Mouse (Mus musculus) midbrain, embryonic 10.5 days (tissue): ENCODE measurements around the gene Tapbp. TPM values are rescaled to one million over a fixed set of nuclear protein-coding genes. Genes with fewer than 3 reads are reported as not detected.
"Not testable (repeated sequence)": the region's sequence is repeated elsewhere in the genome, so short reads cannot be mapped to it uniquely, and the experiment has no call there.

ENCODE experiments used
- DNase-seq: peaks from one replicate; pipeline ENCODE4 v3.0.0-alpha.2; 2017; ENCODE audit warnings: low spot score
- H3K27ac ChIP-seq: fragments of 300-500 bp; sonication (generic); replicated peaks from 2 replicates; pipeline ENCODE4 v1.5.1; 2016; ENCODE audit warnings: mild to moderate bottlenecking
- H3K27me3 ChIP-seq: fragments of 300-500 bp; sonication (generic); 2 replicates; pipeline ENCODE4 v1.6.1; 2016; ENCODE audit warnings: low read depth, mild to moderate bottlenecking; ENCODE audit not compliant: poor library complexity, severe bottlenecking
- H3K36me3 ChIP-seq: fragments of 300-500 bp; sonication (generic); 2 replicates; pipeline ENCODE4 v1.6.1; 2016; ENCODE audit warnings: mild to moderate bottlenecking, moderate library complexity
- H3K4me1 ChIP-seq: fragments of 300-500 bp; sonication (generic); 2 replicates; pipeline ENCODE4 v1.6.1; 2016
- H3K4me3 ChIP-seq: fragments of 300-500 bp; sonication (generic); 2 replicates; pipeline ENCODE4 v1.5.1; 2016; ENCODE audit warnings: mild to moderate bottlenecking, moderate library complexity
- H3K9me3 ChIP-seq: fragments of 300-500 bp; sonication (generic); replicated peaks from 2 replicates; pipeline ENCODE4 v1.6.1; 2016; ENCODE audit warnings: mild to moderate bottlenecking
- WGBS: fragments of 180-500 bp; shearing (Covaris S2); methylation state at CpG from one replicate; pipeline ENCODE4 v1.1.7; 2016; 5-methylcytosine and 5-hydroxymethylcytosine counted together
- polyA plus RNA-seq: library from polyadenylated mRNA; unstranded; fragments of >200 nt; fragmentation: Nextera tagmentation; extraction: Ambion mirVana; gene quantifications from 2 replicates; pipeline ENCODE4 v1.2.1, GENCODE M21; 2016

Gene Tapbp
- polyA plus RNA-seq, 1 experiment from 2014 or later = 14.9 TPM

DNA sequence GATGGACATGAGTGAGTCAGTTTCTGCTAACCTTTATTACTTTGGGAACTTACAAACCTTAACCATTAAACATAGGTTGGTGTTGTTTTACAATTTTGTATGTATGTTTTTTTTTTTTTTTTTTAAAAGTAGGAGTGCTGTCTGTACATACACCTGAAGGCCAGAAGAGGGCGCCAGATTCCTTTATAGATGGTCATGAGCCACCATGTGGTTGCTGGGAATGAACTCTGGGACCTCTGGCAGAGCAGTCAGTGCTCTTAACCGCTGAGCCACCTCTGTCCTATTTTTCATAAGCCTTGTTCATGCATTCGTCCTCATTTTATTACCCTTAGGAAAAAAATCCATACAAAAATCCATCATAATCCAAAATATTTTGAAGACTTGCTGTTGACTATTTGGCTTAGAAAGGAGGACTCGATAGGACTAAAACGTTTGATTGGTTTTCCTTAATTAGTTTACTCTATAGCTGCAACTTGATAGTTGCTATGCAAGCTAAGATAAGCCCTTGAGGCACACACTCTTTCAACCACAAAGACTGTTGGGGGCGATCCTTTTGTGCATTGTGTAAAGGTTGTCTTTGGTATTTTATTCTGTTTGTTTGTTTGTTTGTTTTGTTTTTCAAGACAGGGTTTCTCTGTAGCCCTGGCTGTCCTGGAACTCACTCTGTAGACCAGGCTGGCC, 18.4 kb upstream of the Tapbp start:
- Histone ChIP-seq H3K4me3 (no peak overlapping the region), H3K27ac (no peak overlapping the region), H3K9me3 (no peaks in the 10 kb centered on the region), H3K36me3 (no peaks in the 10 kb centered on the region), H3K4me1 (no peaks in the 10 kb centered on the region), H3K27me3 (no peaks in the 10 kb centered on the region)
- WGBS = 43% methylated on average over 6 of the region's 6 CpGs
- DNase-seq = no peak

DNA sequence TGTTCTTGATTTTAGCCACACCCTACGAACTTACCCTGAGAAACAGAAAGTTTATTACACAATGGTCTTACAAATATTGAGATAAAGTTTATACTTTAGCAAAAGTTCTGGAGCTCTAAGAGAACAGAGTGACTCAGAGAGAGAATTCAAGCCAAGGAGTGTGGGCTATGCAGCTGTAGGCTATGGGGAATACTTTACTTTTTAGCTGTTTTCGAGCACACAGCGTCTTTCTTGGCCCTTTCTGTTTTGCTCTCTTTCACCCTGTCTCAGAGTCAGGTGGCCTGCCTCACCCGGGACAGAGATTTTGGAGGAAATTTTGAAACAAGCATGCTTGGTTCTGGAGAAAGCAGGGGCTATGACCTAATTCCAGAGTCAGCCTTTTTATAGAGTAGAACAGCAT, 17.5 kb upstream of the Tapbp start:
- WGBS = 92% methylated on average over 4 of the region's 4 CpGs
- not testable (repeated sequence) for H3K4me1 ChIP-seq, H3K27me3 ChIP-seq, H3K36me3 ChIP-seq, DNase-seq, H3K27ac ChIP-seq, H3K4me3 ChIP-seq, H3K9me3 ChIP-seq

DNA sequence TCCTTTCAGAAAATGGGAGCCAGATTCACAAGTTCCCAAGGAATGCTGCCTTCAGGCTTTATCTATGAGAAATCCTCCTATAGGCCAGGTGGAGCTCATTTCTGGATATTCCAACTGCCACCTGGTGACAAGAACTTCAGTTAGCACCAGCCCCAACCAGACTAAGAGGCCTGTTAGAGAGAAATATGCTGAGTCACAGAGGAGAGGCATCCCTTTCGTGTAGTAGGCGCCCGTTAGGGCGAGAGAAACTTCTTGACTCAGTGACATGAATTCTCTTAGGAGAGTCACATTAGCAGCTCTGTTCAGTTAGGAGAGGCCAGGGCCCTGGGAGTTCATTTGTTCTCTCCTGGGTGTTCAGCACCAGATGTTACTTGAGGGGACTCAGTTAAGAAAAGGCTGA, 16.1 kb upstream of the Tapbp start:
- WGBS = 87% methylated on average over 4 of the region's 4 CpGs
- no peak overlapping the region for H3K27ac ChIP-seq
- H3K9me3 ChIP-seq = no peaks in the 10 kb centered on the region
- no peak for DNase-seq
- peaks cover under 1% of the 10 kb centered on the region; the same call in 1 of the 2 replicates for H3K4me1 ChIP-seq
- H3K4me3 ChIP-seq = no peak overlapping the region
- no peaks in the 10 kb centered on the region for H3K27me3 ChIP-seq
- H3K36me3 ChIP-seq = no peaks in the 10 kb centered on the region

DNA sequence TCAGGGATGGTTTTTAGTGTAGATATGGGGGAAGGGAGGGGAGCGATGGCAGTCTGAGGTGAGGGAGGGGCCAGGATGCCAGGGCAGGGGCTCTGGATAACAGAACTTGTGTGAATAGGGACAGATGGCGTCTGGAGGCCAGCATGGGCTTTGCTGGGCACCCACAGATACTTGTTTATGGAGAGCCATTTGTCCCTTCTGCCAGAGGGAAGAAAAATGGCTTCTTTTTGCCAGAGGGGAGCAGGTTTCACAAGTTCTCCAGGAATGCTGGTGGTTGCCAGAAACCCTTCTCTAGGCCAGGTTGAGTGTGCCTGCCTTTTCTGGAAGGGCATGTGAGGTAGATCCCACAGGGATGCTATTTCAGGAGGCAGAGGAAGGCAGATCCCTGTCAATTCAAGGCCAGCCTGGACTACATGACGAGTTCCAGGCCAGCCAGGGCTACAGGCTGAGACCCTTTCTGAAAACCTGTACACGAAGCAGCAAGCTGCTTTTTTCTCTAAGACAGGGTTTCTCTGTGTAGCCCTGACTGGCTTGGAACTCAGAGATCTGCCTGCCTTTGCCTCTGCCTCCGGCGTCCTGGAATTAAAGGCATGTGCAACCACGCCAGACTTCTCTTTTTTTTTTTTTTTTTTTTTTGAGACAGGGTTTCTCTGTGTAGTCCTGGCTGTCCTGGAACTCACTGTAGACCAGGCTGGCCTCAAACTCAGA, 15.3 kb upstream of the Tapbp start:
- no peak overlapping the region for H3K4me3 ChIP-seq
- no peaks in the 10 kb centered on the region for H3K36me3 ChIP-seq
- 88% methylated on average over 7 of the region's 7 CpGs for WGBS
- H3K9me3 ChIP-seq = no peaks in the 10 kb centered on the region
- H3K27me3 ChIP-seq = no peaks in the 10 kb centered on the region
- H3K27ac ChIP-seq = no peak overlapping the region
- DNase-seq = no peak
- peaks cover 5% of the 10 kb centered on the region for H3K4me1 ChIP-seq

DNA sequence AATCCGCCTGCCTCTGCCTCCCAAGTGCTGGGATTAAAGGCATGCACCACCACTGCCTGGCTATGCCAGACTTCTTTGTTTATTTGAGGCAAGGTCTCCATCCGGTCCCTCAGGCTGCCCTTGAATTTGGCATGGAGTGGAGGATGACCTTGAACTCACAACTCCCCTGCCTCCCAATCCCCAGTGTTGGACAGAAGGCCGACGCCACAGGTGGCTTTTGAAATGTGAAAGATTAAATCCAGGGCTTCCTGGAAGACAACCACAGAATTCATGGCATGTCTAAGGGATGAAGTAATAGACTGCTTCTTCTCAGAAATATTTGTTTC, 14.7 kb upstream of the Tapbp start:
- no peak for DNase-seq
- H3K27me3 ChIP-seq = no peaks in the 10 kb centered on the region
- no peak overlapping the region for H3K27ac ChIP-seq
- 86% methylated on average over 4 of the region's 4 CpGs for WGBS
- no peaks in the 10 kb centered on the region for H3K36me3 ChIP-seq
- no peaks in the 10 kb centered on the region for H3K9me3 ChIP-seq
- H3K4me1 ChIP-seq = peaks cover 5% of the 10 kb centered on the region
- no peak overlapping the region for H3K4me3 ChIP-seq

DNA sequence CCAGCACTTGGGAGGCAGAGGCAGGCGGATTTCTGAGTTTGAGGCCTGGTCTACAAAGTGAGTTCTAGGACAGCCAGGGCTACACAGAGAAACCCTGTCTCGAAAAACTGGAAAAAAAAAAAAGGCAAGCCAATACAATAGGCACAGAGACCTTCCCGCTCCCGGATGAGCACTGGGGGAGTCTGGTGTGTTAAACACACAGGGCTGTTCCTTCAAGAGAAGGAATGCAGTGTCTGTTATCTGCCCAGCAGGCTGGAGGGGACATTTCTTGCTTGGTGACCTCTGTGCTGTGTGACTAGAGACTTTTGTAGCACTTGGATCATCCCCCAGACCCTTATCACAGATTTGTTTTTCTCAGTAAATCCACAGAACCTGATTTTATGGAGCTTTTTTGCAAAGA, 14.0 kb upstream of the Tapbp start:
- Histone ChIP-seq H3K9me3 (no peaks in the 10 kb centered on the region), H3K27me3 (peaks cover 1% of the 10 kb centered on the region; the same call in 1 of the 2 replicates), H3K36me3 (no peaks in the 10 kb centered on the region), H3K4me1 (peaks cover 5% of the 10 kb centered on the region), H3K27ac (no peak overlapping the region), H3K4me3 (no peak overlapping the region)
- DNase-seq = no peak
- WGBS = 87% methylated on average over 4 of the region's 4 CpGs

DNA sequence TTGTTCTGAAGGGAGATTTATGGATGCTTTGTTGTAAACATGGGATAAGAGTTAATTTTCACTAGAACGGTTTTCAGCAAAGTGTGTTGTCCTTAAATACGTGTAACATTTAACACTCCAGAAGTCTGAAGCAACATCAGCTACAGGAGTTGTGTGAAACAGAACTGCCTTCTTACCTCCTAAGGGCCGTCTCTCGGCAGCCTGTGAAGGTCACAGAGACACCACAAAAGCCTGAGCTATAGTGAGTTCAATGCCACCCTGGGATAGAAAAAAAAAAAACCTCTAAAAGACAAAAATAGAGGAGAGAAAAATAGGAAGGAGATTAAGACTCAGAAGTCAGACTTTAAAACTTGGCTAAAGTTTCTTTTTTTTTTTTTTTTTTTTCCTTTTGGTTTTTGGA, 13.6 kb upstream of the Tapbp start:
- Histone ChIP-seq H3K36me3 (no peaks in the 10 kb centered on the region), H3K27me3 (peaks cover 6% of the 10 kb centered on the region; the same call in 1 of the 2 replicates), H3K4me3 (no peak overlapping the region), H3K4me1 (peaks cover 5% of the 10 kb centered on the region), H3K27ac (no peak overlapping the region), H3K9me3 (no peaks in the 10 kb centered on the region)
- no peak for DNase-seq
- WGBS = 88% methylated on average over 4 of the region's 4 CpGs

DNA sequence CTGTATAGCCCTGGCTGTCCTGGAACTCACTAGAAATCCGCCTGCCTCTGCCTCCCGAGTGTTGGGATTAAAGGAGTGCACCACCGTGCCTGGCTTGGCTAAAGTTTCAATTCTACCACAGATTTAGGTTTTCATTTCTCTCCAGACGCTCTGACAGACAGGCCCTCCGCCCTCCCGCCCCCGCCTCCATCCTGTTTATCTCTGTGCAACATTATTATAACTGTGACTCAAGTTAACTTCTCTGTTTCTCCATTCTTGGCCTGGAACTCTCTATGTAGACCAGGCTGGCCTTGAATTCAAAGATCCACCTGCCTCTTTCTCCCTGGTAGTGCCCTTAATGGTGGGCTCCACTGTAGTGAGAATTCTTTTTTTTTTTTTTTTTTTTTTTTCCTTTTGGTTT, 13.2 kb upstream of the Tapbp start:
- DNase-seq = no peak
- H3K4me3 ChIP-seq = no peak overlapping the region
- H3K9me3 ChIP-seq = no peaks in the 10 kb centered on the region
- H3K27me3 ChIP-seq = peaks cover 7% of the 10 kb centered on the region; the same call in 1 of the 2 replicates
- no peaks in the 10 kb centered on the region for H3K36me3 ChIP-seq
- peaks cover 5% of the 10 kb centered on the region for H3K4me1 ChIP-seq
- H3K27ac ChIP-seq = no peak overlapping the region
- 85% methylated on average over 7 of the region's 7 CpGs for WGBS

DNA sequence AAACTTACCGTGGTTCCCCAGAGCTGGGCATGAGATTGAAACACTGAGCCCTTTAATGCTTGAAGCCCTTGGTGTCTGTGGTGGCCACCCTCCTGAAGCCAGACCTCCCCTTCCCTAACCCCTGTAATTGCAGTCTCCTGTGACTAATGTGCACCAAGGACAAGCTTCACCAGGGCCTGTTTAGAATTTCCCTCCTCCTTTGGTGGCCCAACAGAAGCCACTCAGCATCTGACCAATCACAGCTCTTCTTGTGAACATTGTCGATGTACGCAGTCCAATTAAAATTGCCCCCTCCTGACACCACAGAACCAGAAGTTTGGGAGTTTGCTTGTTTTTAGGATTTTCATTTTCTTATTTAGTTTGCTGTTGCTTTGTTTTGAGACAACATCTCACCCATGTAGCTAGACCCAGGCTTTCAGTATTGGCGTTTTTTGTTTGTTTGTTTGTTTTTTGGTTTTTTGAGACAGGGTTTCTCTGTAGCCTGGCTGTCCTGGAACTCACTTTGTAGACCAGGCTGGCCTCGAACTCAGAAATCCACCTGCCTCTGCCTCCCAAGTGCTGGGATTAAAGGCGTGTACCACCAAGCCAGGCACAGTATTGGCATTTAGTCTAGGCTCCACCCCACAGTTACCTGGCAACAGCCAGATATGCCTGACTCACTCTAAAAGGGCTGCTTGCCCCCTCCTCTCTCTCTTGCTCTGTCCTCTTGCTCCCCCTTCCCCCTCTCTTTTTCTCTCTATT, 11.6 kb upstream of the Tapbp start:
- H3K27ac ChIP-seq, H3K9me3 ChIP-seq, H3K4me3 ChIP-seq, DNase-seq, H3K36me3 ChIP-seq, H3K27me3 ChIP-seq: not testable (repeated sequence)
- 80% methylated on average over 6 of the region's 6 CpGs for WGBS
- H3K4me1 ChIP-seq = peaks cover 17% of the 10 kb centered on the region

DNA sequence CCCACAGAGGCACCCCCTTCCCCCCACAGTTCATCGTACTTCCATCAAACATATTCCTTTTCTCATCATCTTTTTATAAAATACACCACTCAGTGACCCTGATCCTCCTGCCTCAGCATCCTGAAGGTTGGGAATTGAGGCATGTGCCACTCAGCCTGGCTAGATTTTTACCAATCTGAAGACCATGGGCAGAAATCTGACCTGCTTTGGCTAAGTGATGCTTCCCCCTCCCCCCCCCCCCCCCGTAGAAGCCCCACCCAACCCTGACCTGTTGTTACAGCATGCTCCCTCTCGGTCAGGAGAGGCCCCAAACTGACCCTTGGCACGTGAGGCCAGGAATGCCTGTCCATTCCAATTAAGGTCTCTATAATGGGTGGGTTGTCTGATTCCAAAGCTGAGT, 10.9 kb upstream of the Tapbp start, which contains the start of gene Platr17:
Gene Platr17 (plus strand): TSS at position 301 of the 400 bp plus-strand sequence.
- DNase-seq, H3K9me3 ChIP-seq, H3K27me3 ChIP-seq, H3K27ac ChIP-seq, H3K4me3 ChIP-seq, H3K36me3 ChIP-seq: not testable (repeated sequence)
- H3K4me1 ChIP-seq = peaks cover 18% of the 10 kb centered on the region
- WGBS = 29% methylated on average over 4 of the region's 4 CpGs

DNA sequence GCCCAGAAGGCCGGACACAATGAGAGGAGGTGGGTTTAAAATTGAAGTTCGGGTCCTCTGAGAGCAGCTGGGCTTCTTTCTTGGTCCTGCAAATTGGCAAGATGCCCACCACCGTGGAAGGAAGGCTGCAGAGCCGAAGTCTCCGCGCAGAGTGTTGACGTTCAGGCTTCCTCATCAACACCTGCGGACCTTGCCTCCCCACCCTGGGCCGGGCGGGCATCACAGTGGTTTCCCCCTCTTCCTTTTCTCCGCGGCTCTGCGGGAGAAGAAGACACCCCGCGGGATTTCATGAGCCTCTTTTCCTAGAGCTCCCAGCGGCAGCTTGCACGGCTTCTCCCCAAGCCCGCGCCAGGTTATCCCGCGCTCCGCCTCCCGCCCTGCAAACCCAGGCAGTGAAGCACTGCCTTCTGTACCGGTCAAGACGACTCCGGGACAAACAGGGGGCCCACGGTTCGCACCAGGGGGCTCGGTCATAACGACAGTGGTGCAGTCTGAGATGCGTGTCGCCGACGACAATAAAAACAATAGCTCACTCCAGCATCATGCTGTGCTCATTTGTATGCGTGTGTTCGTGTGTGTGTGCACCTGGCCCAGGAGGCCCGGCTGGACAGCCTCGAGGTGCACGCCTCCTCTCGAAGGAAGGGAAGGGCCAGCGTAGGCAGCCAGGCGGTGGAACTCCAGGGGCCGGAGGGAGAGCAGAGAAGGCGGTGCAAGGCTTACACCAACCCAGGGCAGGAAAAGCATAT, 7.2 kb upstream of the Tapbp start:
- Histone ChIP-seq H3K4me1 (peaks cover 39% of the 10 kb centered on the region), H3K27me3 (peaks cover 7% of the 10 kb centered on the region; the same call in 1 of the 2 replicates), H3K36me3 (peaks cover 32% of the 10 kb centered on the region), H3K9me3 (no peaks in the 10 kb centered on the region), H3K27ac (peak overlapping the region; percentile 91), H3K4me3 (peak overlapping the region; percentile 85)
- DNase-seq = peak; percentile 54
- WGBS = under 1% methylated on average over 44 of the region's 44 CpGs

DNA sequence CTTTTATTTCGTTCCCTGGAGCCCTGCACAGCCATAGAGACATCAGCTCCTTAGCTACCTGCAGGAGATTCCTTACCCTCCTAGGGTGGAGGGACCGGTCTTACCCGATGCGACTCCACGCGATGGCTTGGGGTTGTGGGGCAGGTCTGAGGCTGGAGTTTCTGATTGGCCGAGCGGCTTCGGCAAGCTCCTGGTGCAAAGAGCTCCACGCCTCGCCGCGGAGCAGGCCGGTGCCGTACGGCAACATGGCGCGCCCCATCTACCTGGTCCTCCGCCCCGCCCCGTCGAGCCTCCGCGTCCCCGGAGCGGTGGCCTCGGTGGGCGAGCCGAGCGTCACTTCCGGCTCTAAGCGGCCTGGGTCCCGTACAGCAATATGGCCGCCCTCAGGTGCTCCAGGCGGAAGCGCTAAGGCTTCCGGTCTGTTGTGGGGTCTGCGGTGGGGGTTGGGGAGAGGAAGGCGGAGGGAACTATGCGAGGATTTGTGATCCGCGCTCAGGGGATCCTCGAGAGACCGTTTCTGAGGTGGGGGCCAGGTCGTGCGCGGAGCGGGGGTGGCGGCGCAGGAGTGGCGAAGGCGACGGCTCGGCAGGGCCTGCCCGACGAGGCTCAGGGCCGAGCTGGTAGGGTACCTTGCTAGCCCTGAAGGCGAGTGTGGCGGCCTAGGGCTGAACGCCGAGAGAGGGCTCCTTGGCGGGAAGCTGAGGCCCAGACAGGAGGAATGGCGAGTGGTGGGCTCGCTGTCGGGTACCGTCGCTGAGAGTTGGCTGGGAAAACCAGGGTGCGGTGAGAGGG, 6.4 kb upstream of the Tapbp start, which contains the start of gene Daxx:
Gene Daxx (plus strand): TSS at position 338 of the 792 bp plus-strand sequence.
- under 1% methylated on average over 68 of the region's 68 CpGs for WGBS
- H3K4me1 ChIP-seq = peaks cover 44% of the 10 kb centered on the region
- peak; percentile 99 for DNase-seq

More for the DNA sequence above, 6.4 kb upstream of the Tapbp start, which contains the start of gene Daxx:
- Histone ChIP-seq H3K4me3 (peak within 1 kb of the TSS; percentile 85), H3K36me3 (peaks cover 40% of the 10 kb centered on the region), H3K9me3 (no peaks in the 10 kb centered on the region), H3K27ac (peak within 1 kb of the TSS; percentile 91), H3K27me3 (peaks cover 7% of the 10 kb centered on the region; the same call in 1 of the 2 replicates)
